Mouse (Mus musculus) kidney, embryonic 16.5 days (tissue): ENCODE data around the gene Errfi1. TPM values are rescaled to one million over a fixed set of nuclear protein-coding genes. Genes with fewer than 3 reads are reported as not detected.

Source experiments
- ATAC-seq: fragments of 200-750 bp; cut with Nextera tagmentation; 2 replicates; pipeline ENCODE4 v1.8.0; 2017; ENCODE audit warnings: moderate TSS enrichment; ENCODE audit not compliant: low FRiP score, low TSS enrichment
- H3K27ac ChIP-seq: fragments of 300-500 bp; sonication (generic); 2 replicates; pipeline ENCODE4 v1.5.1; 2014; ENCODE audit warnings: low read length
- H3K27me3 ChIP-seq: fragments of 300-500 bp; sonication (generic); 2 replicates; pipeline ENCODE4 v1.6.1; 2014; ENCODE audit warnings: low read length, control low read depth, mixed read lengths; ENCODE audit not compliant: insufficient read depth
- H3K36me3 ChIP-seq: fragments of 300-500 bp; sonication (generic); 2 replicates; pipeline ENCODE4 v1.6.1; 2014; ENCODE audit warnings: low read length, control low read depth, mixed read lengths; ENCODE audit not compliant: insufficient read depth
- H3K4me1 ChIP-seq: fragments of 300-500 bp; sonication (generic); 2 replicates; pipeline ENCODE4 v1.6.1; 2014; ENCODE audit warnings: low read length, control low read depth, mixed read lengths; ENCODE audit not compliant: insufficient read depth
- H3K4me2 ChIP-seq: fragments of 300-500 bp; sonication (generic); replicated peaks from 2 replicates; pipeline ENCODE4 v1.6.1; 2014; ENCODE audit warnings: low read depth, low read length
- H3K4me3 ChIP-seq: fragments of 300-500 bp; sonication (generic); 2 replicates; pipeline ENCODE4 v1.5.1; 2014; ENCODE audit warnings: mild to moderate bottlenecking, low read length
- H3K9ac ChIP-seq: fragments of 300-500 bp; sonication (generic); replicated peaks from 2 replicates; pipeline ENCODE4 v1.6.1; 2014; ENCODE audit warnings: low read length
- H3K9me3 ChIP-seq: fragments of 300-500 bp; sonication (generic); 2 replicates; pipeline ENCODE4 v1.6.1; 2016; ENCODE audit warnings: low read length, control low read depth
- WGBS: fragments of 180-500 bp; shearing (Covaris S2); extraction: QIAGEN DNeasy Blood & Tissue Kit; methylation state at CpG from one replicate; pipeline ENCODE4 v1.1.7; 2014; 5-methylcytosine and 5-hydroxymethylcytosine counted together
- polyA plus RNA-seq: library from polyadenylated mRNA; unstranded; fragments of >200 nt; fragmentation: Nextera tagmentation; extraction: Ambion mirVana; gene quantifications from 2 replicates; pipeline ENCODE4 v1.2.1, GENCODE M21; 2015

Errfi1 gene
- polyA plus RNA-seq, 1 experiment from 2014 or later: 33.4 TPM

GRCm38 (mm10) chr4:150842045-150842444, 11.7 kb upstream of the Errfi1 start:
- no peak for ATAC-seq
- whole genome bisulfite sequencing: 83% methylated on average over 5 of the region's 5 CpGs
- H3K9ac ChIP-seq: no peak overlapping the region
- H3K4me3 ChIP-seq: no peak overlapping the region
- H3K27ac ChIP-seq: no peak overlapping the region
- H3K36me3 ChIP-seq: no peaks in the 10 kb centered on the region
- H3K9me3 ChIP-seq: no peaks in the 10 kb centered on the region
- 0 out of 2 replicates have a peak, but pooled peaks cover 3% of the 10 kb centered on the region for H3K4me1 ChIP-seq
- H3K27me3 ChIP-seq: no peaks in the 10 kb centered on the region
- H3K4me2 ChIP-seq: no peak overlapping the region

DNA sequence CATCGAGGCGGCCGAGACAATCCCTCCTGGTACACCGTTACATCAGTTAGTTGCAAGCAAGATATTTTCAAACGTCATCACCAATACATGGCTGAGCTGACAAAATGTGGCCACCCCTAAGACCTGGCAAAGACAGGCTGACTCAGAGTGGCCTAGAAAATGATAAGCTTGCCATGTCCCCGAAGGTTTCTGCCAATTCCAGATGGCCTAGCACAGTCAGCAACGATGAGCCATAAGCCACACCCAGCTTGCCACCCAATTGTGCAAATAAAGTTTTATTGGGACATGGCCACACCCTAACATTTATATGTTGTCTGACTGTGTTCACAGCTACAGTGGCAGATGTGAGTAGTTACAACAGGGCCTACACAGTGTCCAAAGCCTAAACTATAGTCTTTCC, 10.5 kb upstream of the Errfi1 start:
- no peaks in the 10 kb centered on the region for H3K36me3 ChIP-seq
- no peak overlapping the region for H3K4me3 ChIP-seq
- no peak overlapping the region for H3K9ac ChIP-seq
- 0 out of 2 replicates have a peak, but pooled peaks cover 3% of the 10 kb centered on the region for H3K4me1 ChIP-seq
- no peak for ATAC-seq
- no peaks in the 10 kb centered on the region for H3K9me3 ChIP-seq
- no peak overlapping the region for H3K4me2 ChIP-seq
- no peak overlapping the region for H3K27ac ChIP-seq
- WGBS: 84% methylated on average over 7 of the region's 7 CpGs
- no peaks in the 10 kb centered on the region for H3K27me3 ChIP-seq

- 83% methylated on average over 8 of the region's 8 CpGs for WGBS
- H3K9me3 ChIP-seq: no peaks in the 10 kb centered on the region
- H3K27me3 ChIP-seq: no peaks in the 10 kb centered on the region
- no peak overlapping the region for H3K9ac ChIP-seq
- H3K4me2 ChIP-seq: no peak overlapping the region
- H3K4me3 ChIP-seq: no peak overlapping the region
- ATAC-seq: no peak
- no peaks in the 10 kb centered on the region for H3K4me1 ChIP-seq
- no peak overlapping the region for H3K27ac ChIP-seq
- no peaks in the 10 kb centered on the region for H3K36me3 ChIP-seq
These were observed 7.4 kb upstream of the Errfi1 start for GRCm38 (mm10) chr4:150846316-150846715.

- 30% methylated on average over 10 of the region's 10 CpGs for WGBS
- no peak overlapping the region for H3K4me2 ChIP-seq
These were observed 3.8 kb upstream of the Errfi1 start for GRCm38 (mm10) chr4:150849964-150850363.

GRCm38 (mm10) chr4:150850893-150851292, 2.8 kb upstream of the Errfi1 start:
- no peak overlapping the region for H3K4me2 ChIP-seq

More at GRCm38 (mm10) chr4:150849964-150850363, 3.8 kb upstream of the Errfi1 start:
- no peak for ATAC-seq
- Histone ChIP-seq H3K9me3 (no peaks in the 10 kb centered on the region), H3K4me1 (peaks cover 14% of the 10 kb centered on the region), H3K36me3 (no peaks in the 10 kb centered on the region), H3K27me3 (no peaks in the 10 kb centered on the region), H3K9ac (no peak overlapping the region), H3K4me3 (no peak overlapping the region), H3K27ac (no peak overlapping the region)

DNA sequence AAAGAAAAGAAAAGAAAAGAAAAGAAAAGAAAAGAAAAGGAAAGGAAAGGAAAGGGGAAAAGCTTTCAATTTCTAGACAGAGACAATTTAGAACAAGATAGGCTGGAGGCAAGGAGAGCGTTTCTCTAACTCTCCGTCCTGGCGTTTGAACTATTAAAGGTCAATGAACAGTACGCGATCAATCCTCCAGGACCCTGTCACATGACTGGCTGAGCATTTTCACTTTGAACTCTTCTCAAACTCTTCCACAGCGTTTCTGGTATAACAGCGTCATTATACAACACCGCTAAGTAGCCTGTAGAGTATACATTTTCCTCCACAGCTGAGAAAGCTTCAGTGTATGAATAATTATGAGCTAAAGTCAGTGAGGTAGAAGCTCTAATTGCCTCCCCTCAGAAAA, 1.7 kb upstream of the Errfi1 start:
- Histone ChIP-seq H3K36me3 (no peaks in the 10 kb centered on the region), H3K27ac (0 out of 2 replicates have a peak overlapping the region, but pooled peaks have one; percentile 25), H3K27me3 (no peaks in the 10 kb centered on the region), H3K9ac (no peak overlapping the region), H3K4me3 (no peak overlapping the region), H3K9me3 (no peaks in the 10 kb centered on the region), H3K4me2 (no peak overlapping the region), H3K4me1 (peaks cover 21% of the 10 kb centered on the region)
- no peak for ATAC-seq
- WGBS: 52% methylated on average over 8 of the region's 8 CpGs

More at GRCm38 (mm10) chr4:150850893-150851292, 2.8 kb upstream of the Errfi1 start:
- peaks cover 14% of the 10 kb centered on the region for H3K4me1 ChIP-seq
- no peaks in the 10 kb centered on the region for H3K9me3 ChIP-seq
- H3K36me3 ChIP-seq: no peaks in the 10 kb centered on the region
- H3K9ac ChIP-seq: no peak overlapping the region
- no peaks in the 10 kb centered on the region for H3K27me3 ChIP-seq
- no peak overlapping the region for H3K27ac ChIP-seq
- no peak for ATAC-seq
- no peak overlapping the region for H3K4me3 ChIP-seq
- WGBS: 87% methylated on average over 4 of the region's 4 CpGs

DNA sequence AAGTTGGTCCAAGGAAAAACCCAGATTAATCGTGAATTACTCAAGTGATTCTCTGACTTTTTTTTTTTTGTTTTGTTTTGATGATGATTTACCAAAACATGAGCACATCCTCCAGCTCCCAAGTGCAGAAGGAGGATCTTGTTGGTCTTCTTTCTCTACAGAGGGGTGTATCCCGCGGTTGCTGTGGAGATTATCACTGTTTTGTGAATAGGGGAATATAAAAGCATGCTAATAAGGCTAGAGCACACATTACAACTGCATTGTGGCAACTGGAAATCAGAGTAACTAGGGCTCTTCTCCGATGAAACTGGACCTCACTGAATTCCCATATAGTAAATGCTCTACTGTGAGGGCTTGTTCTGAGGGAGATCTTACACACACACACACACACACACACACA, 1.2 kb upstream of the Errfi1 start:
- Histone ChIP-seq H3K27ac (peak overlapping the region; percentile 90; the same call in 1 of the 2 replicates), H3K9ac (no peak overlapping the region), H3K36me3 (no peaks in the 10 kb centered on the region), H3K27me3 (no peaks in the 10 kb centered on the region), H3K9me3 (no peaks in the 10 kb centered on the region), H3K4me3 (no peak overlapping the region), H3K4me2 (no peak overlapping the region), H3K4me1 (peaks cover 24% of the 10 kb centered on the region)
- 71% methylated on average over 4 of the region's 4 CpGs for WGBS
- no peak for ATAC-seq

DNA sequence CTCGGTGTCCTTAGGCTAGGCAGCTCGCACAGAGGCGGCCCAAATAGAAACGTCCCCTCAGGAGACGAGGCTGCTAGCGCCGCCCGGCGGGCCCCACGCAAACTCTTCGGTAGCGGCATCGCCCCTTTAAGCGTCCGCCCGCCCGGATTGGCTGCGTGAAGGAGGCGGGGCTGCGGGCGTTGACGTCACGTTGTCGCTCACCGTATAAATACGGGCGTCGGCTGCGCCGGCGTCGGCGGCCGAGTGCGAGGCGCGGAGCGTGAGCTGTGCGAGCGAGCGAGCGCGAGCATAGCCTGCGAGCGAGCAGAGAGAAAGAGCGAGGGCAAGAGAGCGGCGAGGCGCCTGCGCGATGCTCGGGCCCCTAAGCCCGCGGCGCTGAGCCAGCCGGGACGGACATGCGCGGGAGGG, 1.1 kb downstream of the Errfi1 start:
- peak overlapping the region; percentile 98 for H3K27ac ChIP-seq
- H3K4me3 ChIP-seq: peak overlapping the region; percentile 86
- under 1% methylated on average over 58 of the region's 59 CpGs for WGBS
- peak; percentile 95 for ATAC-seq
- H3K9ac ChIP-seq: peak overlapping the region; percentile 95
- H3K4me2 ChIP-seq: peak overlapping the region; percentile 68
- H3K4me1 ChIP-seq: peaks cover 32% of the 10 kb centered on the region
- H3K9me3 ChIP-seq: no peaks in the 10 kb centered on the region
- H3K27me3 ChIP-seq: no peaks in the 10 kb centered on the region
- H3K36me3 ChIP-seq: no peaks in the 10 kb centered on the region

GRCm38 (mm10) chr4:150855346-150855745, 1.6 kb downstream of the Errfi1 start:
- H3K27me3 ChIP-seq: no peaks in the 10 kb centered on the region
- WGBS: under 1% methylated on average over 35 of the region's 43 CpGs
- no peaks in the 10 kb centered on the region for H3K36me3 ChIP-seq
- peak overlapping the region; percentile 98 for H3K27ac ChIP-seq
- H3K4me3 ChIP-seq: peak overlapping the region; percentile 86
- H3K4me2 ChIP-seq: peak overlapping the region; percentile 68
- H3K4me1 ChIP-seq: peaks cover 32% of the 10 kb centered on the region
- peak overlapping the region; percentile 95 for H3K9ac ChIP-seq
- ATAC-seq: no peak; the same call in 1 of the 2 replicates
- H3K9me3 ChIP-seq: no peaks in the 10 kb centered on the region

DNA sequence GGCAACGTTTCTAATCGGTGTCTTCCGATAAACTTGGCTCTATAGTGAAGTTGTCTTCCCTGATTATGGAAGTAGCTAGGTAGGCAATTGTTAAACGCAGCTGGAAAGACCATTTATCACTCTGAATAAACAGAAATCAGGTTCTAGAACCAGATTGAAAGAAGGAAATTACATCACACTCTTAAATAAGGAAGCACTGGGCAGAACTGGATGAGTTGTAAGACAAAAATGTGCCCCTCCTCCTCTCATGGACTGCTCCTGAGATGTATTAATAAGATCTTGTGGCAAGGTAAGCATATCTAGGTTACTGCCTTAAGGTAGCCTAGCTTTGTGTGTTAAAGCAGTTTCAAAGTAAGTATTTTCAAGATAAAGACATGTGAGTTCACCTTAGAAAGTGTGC, 6.8 kb downstream of the Errfi1 start:
- no peak overlapping the region for H3K27ac ChIP-seq

More for the DNA sequence above, 6.8 kb downstream of the Errfi1 start:
- no peak for ATAC-seq
- Histone ChIP-seq H3K9me3 (no peaks in the 10 kb centered on the region), H3K4me3 (no peak overlapping the region), H3K4me2 (no peak overlapping the region), H3K9ac (no peak overlapping the region), H3K36me3 (peaks cover under 1% of the 10 kb centered on the region; the same call in 1 of the 2 replicates), H3K27me3 (no peaks in the 10 kb centered on the region), H3K4me1 (peaks cover 29% of the 10 kb centered on the region)
- 66% methylated on average over 4 of the region's 4 CpGs for WGBS
